Mouse (Mus musculus) erythroblast, embryonic 14.5 days (primary cell): Measurements from ENCODE around the gene Gzmm. TPM values are rescaled to one million over a fixed set of nuclear protein-coding genes. Genes with fewer than 3 reads are reported as not detected.

ENCODE experiments used
- H3K27me3 ChIP-seq: 2 replicates; pipeline ENCODE4 v1.6.1; 2012; ENCODE audit warnings: inconsistent platforms; ENCODE audit not compliant: control insufficient read depth
- H3K36me3 ChIP-seq: 2 replicates; pipeline ENCODE4 v1.6.1; 2012; ENCODE audit warnings: mild to moderate bottlenecking, inconsistent platforms; ENCODE audit not compliant: control insufficient read depth
- H3K4me1 ChIP-seq: 2 replicates; pipeline ENCODE4 v1.6.1; 2012; ENCODE audit warnings: inconsistent platforms; ENCODE audit not compliant: control insufficient read depth
- H3K4me3 ChIP-seq: replicated peaks from 2 replicates; pipeline ENCODE3; 2012; ENCODE audit warnings: moderate library complexity, mild to moderate bottlenecking, inconsistent platforms
- H3K9me3 ChIP-seq: 2 replicates; pipeline ENCODE4 v1.6.1; 2012; ENCODE audit warnings: low read length, inconsistent platforms, mixed read lengths; ENCODE audit not compliant: control insufficient read depth
- GATA1 ChIP-seq: IDR thresholded peaks from 2 replicates; pipeline ENCODE4 v1.6.1; 2012; ENCODE audit warnings: low read length, inconsistent platforms, mixed read lengths
- TAL1 ChIP-seq: IDR thresholded peaks from 3 replicates; pipeline ENCODE4 v1.6.1; 2012; ENCODE audit warnings: low read length, inconsistent platforms, mixed read lengths
- polyA plus RNA-seq: library from polyadenylated mRNA; stranded (reverse); fragments of >175 nt; gene quantifications from 2 replicates; pipeline ENCODE4 v1.2.3, GENCODE M21; 2012

Gzmm gene
- polyA plus RNA-seq, 1 experiment = 0.08 TPM

DNA sequence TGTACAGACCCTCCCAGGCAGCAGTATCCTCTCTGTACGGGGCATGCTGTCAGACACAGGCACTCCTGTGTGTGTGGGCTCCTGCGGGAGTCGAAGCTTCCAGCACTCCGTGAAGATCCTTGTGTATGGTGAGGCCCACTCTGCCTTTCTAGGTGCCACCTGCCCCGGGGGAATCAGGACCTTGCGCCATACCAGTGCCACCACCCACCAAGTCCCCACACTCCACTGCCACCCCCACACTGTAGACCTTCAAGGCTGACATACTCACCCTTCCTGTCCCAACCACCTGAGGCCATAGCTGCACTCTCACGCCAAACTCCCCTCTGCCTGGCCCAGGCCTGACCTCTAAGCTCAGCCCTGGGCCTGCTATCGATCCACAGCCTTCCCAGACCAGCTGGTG is 23.8 kb upstream of the Gzmm start:
- H3K27me3 ChIP-seq = peaks cover 6% of the 10 kb centered on the region
- no peak overlapping the region for H3K4me3 ChIP-seq
- no peaks in the 10 kb centered on the region for H3K9me3 ChIP-seq
- no peaks in the 10 kb centered on the region for H3K36me3 ChIP-seq
- TF ChIP-seq GATA1 (no peak), TAL1 (no peak)
- H3K4me1 ChIP-seq = peaks cover 28% of the 10 kb centered on the region

DNA sequence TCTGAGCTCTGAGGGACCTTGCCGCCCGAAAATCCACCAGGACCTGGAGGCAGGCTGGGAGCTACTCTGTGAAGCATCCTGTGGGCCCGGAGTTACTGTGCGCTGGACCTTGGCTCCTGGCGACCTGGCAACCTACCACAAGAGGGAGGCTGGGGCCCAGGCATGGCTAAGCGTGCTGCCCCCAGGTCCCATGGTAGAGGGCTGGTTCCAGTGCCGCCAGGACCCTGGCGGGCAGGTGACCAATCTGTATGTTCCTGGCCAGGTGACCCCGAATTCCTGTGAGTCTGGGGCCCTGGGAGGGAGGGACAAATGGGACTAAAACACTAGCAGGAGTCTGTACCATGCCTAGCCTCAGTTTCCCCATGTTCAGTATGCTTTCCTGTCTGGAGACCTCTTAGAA is 22.3 kb upstream of the Gzmm start:
- peaks cover 42% of the 10 kb centered on the region for H3K4me1 ChIP-seq
- TF ChIP-seq GATA1 = no peak
- TF ChIP-seq TAL1 = no peak
- no peaks in the 10 kb centered on the region for H3K9me3 ChIP-seq
- H3K4me3 ChIP-seq = no peak overlapping the region
- no peaks in the 10 kb centered on the region for H3K36me3 ChIP-seq
- H3K27me3 ChIP-seq = peaks cover 6% of the 10 kb centered on the region

DNA sequence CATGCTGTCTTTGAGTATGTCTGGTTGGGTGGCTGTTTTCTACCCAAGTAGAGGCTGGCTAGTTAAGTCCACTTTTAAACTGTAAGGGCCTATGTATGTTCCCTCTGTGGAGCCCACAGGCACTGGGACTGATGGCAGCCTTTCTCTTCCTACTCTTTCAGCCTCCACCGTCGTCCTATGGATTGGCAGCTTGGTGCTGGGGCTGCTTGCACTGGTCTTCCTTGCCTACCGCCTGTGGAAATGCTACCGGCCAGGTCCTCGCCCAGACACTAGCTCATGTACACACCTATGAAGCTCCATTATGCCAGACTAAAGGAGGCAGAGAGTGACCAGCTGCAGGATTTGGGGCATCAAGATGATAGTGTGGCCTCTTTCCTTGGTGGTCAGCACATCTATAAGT is 20.7 kb upstream of the Gzmm start:
- Histone ChIP-seq H3K4me3 (no peak overlapping the region), H3K9me3 (no peaks in the 10 kb centered on the region), H3K27me3 (peaks cover 6% of the 10 kb centered on the region), H3K4me1 (peaks cover 41% of the 10 kb centered on the region), H3K36me3 (peaks cover 10% of the 10 kb centered on the region)
- TF ChIP-seq GATA1 (no peak), TAL1 (no peak)

DNA sequence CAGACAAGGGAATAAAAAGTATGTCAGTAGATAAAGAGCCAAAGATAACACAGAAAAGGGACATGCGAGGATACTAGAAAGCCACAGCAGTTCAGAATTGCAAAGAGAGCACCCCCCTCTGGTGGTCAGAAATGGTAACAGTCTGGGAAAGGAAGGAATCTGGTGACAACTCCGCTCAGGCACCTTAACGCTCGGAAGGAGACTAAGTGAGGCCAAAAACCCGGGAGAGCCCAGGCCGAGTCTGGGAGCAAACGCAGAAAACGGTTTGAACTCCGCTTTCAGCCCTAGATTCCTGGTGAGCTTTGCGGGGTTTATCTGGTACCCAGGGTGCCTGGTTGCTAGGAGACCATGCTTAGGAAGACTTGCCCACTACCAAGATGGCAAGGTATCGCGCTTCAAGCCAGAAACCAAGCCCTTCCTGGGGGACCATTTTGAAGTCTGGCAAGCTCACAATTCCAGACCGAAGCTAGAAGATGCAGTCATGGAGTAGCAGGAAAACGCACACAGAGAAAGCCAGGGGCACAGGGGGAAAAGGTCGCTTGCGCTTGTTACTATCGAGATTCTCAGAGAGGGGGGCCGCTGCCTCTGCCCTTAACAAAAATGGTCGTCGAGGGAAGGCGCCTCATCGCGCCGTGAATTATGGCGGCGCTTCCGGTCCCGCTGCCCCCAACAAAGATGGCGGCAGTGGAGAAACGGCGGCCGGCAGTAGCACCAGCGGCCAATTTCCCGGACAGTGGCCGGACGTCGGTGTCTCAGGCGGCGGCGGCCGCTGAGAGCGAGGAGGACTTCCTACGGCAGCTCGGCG is 19.8 kb upstream of the Gzmm start, which contains the start of gene Tpgs1:
Gene Tpgs1, plus strand, starts transcription at position 599 of the 805 bp plus-strand sequence.
- H3K36me3 ChIP-seq = peaks cover 14% of the 10 kb centered on the region
- no peaks in the 10 kb centered on the region for H3K9me3 ChIP-seq
- TF ChIP-seq GATA1 (0 out of 2 replicates have a peak, but pooled peaks have one; percentile 15), TAL1 (no peak)
- peak within 1 kb of the TSS; percentile 88 for H3K4me3 ChIP-seq
- H3K4me1 ChIP-seq = peaks cover 38% of the 10 kb centered on the region
- H3K27me3 ChIP-seq = peaks cover 6% of the 10 kb centered on the region

DNA sequence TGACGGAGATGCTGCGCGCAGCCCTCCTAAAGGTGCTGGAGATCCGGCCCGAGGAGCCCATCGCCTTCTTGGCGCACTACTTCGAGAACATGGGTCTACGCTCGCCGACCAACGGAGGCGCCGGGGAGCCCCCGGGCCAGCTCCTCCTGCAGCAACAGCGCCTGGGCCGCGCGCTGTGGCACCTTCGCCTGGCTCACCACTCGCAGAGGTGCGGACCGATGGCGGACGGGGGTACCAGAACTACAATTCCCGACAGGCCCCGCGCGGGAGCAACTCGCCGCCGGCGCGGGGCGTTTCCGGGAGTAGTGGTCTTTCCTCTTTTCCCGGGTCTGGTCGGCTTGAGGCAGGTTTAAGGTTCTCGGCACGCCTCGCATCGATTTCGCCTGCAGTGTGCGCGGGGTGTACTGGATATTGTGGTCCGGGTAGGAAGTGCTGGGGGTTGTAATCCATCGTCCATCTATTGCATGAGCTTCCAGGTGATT is 19.2 kb upstream of the Gzmm start:
- H3K27me3 ChIP-seq = peaks cover 6% of the 10 kb centered on the region
- TF ChIP-seq TAL1 (no peak), GATA1 (no peak)
- no peaks in the 10 kb centered on the region for H3K9me3 ChIP-seq
- H3K4me1 ChIP-seq = peaks cover 35% of the 10 kb centered on the region
- H3K4me3 ChIP-seq = peak overlapping the region; percentile 88
- peaks cover 14% of the 10 kb centered on the region for H3K36me3 ChIP-seq

DNA sequence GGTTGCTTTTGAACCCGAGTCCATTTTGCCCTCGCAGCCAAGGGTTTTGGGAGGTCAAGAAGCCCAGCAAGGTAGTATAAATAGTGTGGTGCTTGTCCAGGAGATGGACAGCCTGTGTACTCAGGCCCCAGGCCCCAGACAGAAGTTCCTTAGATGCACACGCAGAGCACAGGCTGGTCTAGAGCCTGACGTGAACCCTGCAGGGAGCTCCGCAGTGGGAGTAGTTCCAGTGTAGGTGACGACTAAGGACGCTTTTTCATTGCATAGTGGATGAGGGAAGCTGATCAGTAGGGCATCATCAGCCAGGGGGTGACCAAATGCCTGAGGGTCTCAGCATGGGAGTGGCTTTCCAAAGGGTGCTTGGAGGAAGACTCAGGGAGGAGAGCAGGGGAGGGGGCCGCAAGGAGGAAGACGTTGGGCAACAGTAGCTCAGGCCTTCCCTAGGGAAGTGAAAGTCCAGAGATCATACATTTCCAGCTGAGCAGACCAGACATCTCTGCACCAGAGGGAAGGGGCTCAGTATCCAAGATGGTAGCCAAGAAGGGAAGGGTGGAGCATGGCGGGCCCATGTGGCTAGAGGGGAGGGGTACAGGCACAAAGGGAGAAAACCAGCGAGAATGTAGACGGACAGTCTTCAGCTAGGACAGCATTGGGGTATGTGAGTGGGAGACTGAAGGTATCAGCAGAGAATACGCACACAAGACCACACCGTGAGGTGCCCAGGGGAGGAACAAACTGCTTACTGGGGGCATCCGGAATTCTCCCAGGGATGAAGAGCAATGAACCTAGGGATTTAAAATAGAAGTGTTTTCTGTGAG is 18.5 kb upstream of the Gzmm start:
- TF ChIP-seq GATA1 = no peak
- TF ChIP-seq TAL1 = no peak
- peaks cover 6% of the 10 kb centered on the region for H3K27me3 ChIP-seq
- no peaks in the 10 kb centered on the region for H3K9me3 ChIP-seq
- peaks cover 35% of the 10 kb centered on the region for H3K4me1 ChIP-seq
- peak overlapping the region; percentile 88 for H3K4me3 ChIP-seq
- H3K36me3 ChIP-seq = peaks cover 15% of the 10 kb centered on the region

DNA sequence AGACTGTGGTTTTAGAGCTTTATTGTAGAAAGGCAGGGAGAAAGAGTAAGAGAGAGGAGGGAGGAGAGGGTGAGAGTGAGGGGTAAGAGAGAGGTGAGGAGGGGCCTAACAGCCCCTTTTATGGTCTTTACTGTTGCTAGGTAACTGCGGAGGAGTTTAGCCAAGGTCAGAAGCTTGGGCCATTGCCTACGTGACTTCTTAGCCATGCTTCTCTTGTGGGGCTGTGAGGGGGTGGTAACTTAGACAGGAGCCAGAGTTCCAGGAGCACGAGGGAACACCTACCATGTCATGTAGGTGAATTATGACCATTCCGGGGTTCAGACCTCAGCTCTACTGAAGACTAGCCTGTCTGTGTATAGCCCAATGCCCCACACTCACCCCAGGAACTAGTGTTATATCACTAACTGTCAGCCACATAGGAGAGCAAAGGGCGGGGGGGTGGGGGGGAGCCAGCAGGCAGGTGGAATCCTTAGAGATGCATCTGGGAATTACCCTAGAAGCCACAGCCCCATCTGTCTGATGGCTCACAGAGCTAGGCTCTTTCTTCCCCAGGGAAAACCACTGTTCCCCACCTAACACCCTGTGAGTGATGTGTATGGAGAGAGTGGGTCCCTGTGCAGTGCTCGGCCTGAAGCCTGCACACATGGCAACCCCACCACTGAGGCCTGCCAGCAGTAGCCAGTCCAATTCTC is 17.3 kb upstream of the Gzmm start:
- Histone ChIP-seq H3K27me3 (peaks cover 2% of the 10 kb centered on the region), H3K9me3 (no peaks in the 10 kb centered on the region), H3K36me3 (peaks cover 22% of the 10 kb centered on the region), H3K4me3 (no peak overlapping the region), H3K4me1 (peaks cover 33% of the 10 kb centered on the region)
- TF ChIP-seq TAL1 = no peak
- no peak for TF ChIP-seq GATA1

DNA sequence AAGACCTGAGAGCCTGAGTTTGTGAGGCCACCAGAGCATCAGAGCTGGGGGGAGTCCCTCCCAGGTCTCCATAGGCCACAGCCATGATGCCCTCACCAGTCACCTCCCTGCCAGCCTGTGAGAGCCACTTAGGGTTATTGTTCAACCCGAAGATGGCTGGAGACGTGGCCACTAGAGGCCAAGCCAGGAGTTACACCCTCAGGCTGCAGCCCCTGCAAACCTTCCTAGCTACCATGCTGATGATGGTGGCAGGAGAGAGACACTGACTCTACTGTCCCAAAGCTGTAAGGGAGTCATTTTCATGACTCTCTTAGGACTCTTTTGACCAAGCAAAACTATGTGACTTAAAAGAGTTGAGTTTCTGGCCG is 16.7 kb upstream of the Gzmm start:
- TF ChIP-seq TAL1 (no peak), GATA1 (no peak)
- H3K4me1 ChIP-seq = peaks cover 33% of the 10 kb centered on the region
- H3K36me3 ChIP-seq = peaks cover 22% of the 10 kb centered on the region

More for the DNA sequence above, 16.7 kb upstream of the Gzmm start:
- Histone ChIP-seq H3K27me3 (no peaks in the 10 kb centered on the region; the same call in 1 of the 2 replicates), H3K9me3 (no peaks in the 10 kb centered on the region), H3K4me3 (no peak overlapping the region)
